Mouse (Mus musculus): ENCODE data around the gene Myg1.
A peak's percentile ranks its signal among the peaks of the same experiment; 100 is the strongest.
"Not testable (repeated sequence)": the region's sequence is repeated elsewhere in the genome, so short reads cannot be mapped to it uniquely, and the experiment has no call there.

Gene Myg1

DNA sequence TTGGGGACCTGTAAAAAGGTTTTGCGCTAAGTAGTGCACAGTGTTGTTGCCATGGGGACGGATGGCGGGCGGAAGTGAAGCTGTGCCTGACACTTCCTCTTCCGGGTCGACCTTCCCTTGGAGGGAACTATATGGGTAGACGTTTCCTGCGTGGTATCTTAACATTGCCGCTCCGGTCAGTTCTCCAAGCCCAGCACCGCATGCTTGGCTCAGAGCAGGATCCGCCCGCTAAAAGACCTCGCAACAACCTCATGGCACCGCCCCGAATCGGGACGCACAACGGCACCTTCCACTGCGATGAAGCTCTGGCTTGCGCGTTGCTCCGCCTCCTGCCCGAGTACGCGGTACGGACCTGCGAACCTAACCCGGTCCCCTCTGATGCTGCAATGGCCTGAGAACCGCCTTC, at the start of gene Myg1:
TSS of gene Myg1 (plus strand) at position 100 of the 406 bp plus-strand sequence.
- DNase-seq (ENCODE audit: low spot score) = peak; percentile 43

DNA sequence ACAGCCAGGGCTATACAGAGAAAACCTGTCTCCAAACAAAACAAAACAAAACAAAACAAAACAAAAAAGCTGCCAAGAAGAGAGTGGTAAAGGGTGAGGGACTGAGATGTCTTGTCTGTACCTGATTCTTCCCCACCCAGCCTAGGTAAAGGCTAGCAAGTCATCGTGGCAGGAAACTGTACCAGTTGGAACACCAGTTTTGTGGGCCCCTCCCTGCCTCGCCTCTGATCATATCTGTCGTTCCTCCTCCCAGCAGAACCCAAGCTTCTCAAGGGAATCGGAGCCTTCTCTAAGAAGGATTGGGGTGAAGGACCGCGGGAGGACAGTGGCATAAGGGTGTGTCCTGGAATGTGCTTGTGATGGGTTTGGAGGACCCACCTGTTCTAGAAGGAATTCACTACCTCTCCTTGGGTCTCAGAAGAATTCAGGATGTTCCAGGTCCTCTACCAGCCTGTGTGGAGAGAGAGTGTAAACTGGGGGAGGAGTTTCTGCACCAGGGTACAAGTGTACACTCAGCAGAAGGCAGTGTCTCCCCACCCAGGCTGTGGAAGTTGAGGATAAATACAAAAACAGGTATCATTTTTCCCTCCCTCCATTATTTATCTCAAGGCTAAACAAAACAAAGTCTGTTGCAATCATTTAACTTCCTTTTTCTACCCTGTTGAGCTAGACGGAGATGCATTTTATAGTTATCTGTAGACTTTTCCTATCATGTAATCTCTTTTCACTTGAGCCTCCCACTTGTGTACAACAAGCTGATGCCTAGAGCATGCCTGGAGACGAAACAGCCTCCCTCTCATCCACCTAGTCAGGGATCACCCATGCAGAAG, 48.8 kb upstream of the Myg1 start:
- DNase-seq (ENCODE audit: low spot score) = no peak

DNA sequence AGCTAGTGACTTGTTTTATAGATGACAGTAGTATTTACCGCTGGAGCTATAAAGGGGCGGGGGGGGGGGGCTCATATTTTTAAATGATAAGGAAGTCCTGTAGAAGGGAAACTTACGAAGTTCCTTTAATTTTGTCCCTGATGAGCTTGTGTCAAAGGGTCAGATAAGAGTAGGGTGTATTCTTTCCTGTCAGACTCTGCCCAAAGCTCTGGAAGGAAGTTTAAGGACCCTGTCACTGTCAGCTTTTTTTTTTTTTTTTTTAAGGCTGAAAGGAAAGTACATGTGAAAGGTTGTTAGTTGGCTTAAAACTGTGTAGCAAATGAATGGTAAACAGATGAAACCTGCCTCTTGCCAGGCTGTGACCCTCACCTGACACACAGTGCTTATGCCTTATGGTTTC, 47.9 kb upstream of the Myg1 start:
- no peak for DNase-seq (ENCODE audit: low spot score)

DNA sequence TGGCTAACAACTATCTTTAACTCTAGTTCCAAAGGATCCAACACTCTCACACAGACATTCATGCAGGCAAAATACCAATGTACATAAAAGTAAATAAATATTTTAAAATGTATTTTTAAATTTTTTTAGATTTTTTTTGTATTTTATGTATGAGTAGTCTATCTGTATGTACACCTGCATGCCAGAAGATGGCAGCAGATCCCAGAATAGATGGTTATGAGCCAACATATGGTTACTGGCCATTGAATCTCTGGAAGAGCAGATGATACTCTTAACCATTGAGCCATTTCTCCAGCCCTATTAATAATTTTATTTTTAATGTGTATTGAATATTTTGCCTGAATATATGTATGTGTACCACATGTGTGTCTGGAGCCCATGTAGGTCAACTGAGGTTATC, 44.1 kb upstream of the Myg1 start:
- no peak for DNase-seq (ENCODE audit: low spot score)

DNA sequence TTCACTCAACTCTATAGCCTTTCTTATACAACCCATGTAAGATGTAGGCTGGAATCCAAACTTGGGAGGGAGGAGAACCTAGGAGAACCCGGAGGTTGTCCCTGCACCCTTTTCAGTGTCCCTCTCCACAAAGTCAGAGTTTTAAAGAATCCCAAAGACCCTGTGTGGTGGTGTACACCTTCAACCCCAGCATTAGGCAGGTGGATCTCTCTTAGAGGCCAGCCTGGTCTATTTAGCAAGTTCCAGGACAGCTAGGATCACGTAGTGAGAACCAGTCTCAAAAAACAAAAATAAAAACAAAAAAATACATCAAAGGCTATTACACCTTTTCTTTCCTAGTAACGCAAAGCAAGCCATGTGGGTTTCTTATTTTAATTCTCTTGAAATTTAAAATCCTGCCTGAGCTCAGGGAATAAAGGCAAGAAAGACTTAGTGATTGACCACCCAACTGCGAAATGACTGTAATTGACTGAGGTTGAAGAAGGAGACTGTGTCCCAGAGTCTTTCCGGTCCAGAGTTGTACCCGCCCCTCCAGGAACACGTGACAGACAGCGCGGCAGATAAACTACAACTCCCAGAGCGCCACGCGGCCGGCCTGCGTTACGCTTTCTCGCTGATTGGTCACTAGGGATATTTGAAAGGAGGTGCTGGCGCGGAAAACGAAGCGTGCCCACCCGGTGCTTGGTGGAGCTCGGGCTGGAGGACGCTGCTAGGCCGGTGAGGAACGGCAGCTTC, 35.7 kb upstream of the Myg1 start, which contains the start of gene Espl1:
TSS of gene Espl1 (plus strand) at position 634 of the 735 bp plus-strand sequence.
- peak; percentile 80 for DNase-seq (ENCODE audit: low spot score)

DNA sequence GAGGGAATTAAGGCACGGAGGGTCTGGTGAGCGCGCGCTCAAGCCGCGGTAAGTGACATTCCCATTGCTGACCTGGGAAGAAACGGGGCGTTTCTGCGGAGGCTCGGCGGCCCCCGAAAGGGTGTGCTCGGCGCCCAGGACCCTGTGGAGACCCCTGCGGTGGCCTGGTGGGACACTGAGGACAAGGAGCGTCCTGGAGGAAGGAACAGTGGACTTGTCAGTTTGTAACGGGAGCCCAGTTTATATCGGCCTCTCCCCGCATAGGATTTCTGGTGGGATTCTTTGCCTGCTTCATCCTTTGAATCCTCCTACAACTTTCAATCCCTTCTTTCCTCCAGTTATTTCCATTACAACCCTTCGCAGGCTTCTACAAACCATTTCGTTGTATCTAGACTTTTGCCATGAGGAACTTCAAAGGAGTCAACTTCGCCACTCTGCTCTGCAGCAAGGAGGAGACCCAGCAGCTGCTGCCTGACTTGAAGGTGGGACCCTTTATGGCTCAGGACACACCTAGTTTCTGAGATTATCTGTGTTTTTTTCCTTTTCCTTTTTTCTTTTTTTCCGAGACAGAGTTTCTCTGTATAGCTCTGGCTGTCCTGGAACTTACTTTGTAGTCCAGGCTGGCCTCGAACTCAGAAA, 35.0 kb upstream of the Myg1 start:
- no peak for DNase-seq (ENCODE audit: low spot score)

DNA sequence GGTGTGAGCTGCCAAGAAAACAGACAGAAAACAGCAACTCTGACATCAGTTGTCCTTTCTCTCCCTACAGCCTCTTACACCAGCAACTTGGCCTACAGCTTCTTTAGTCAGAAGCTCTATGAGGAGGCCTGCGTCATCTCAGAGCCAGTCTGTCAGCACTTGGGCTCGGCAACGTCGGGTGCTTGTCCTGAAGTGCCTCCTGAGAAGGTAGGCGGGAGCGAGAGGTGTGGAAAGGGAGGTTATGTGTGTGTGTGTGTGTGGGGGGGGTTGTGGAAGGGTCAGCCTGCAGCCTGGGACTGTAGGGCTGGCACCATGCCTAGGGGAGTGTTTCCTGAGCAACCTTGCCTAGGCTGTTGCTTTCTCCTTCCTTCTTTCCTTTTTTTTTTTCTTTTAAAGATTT, 29.0 kb upstream of the Myg1 start:
- no peak for DNase-seq (ENCODE audit: low spot score)

DNA sequence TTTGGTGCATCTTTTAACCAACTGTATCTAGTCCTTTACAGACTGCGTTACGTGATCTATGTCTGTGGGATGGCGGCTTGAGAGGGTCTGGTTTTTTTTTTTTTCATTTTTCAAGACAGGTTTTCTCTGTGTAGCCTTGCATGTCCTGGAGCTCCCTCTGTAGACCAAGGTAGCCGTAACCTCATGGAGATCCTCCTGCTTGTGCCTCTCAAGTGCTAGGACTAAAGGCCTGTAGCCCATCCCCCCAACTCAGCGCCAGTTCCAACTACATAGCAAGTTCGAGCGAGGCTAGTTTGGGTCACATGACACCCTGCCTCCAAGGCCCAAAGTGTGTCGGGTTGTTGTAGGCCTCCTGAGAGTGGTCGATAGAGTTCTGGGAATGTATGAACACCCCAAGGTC, 22.8 kb upstream of the Myg1 start:
- DNase-seq (ENCODE audit: low spot score) = no peak

DNA sequence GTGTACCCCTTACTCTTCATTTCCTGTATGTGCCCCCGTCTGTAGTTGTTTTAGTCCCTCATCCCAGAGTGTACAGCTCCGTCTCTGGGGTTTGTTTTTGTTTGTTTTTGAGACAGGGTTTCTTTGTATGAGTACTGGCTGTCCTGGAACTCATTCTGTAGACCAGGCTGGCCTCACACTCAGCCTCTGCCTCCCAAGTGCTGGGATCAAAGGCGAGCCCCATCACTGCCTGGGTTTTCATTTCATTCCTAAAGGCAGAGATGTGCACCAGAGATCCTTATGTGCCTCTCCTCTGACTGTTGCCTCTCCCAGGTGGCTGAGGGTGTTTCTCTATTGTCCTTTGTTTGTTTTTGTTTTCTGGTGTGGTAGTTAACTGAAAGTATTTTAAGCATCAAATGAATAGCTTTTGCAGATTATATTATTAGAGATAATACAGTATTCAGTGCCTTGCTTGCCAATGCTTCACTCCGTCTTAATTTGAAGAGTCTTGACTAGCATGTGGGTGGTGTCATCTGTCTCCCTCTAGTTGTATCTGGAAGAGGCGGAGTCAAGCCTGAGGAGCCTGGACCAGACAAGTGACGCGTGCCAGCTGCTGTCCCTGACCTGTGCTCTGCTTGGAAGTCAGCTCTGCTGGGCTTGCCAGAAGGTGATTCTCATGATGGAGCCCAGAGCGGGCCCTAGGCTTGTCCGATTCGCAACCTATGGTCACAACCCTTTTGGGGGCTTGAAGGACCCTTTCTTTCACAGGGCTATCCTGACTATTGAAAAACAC, 21.2 kb upstream of the Myg1 start:
- no peak for DNase-seq (ENCODE audit: low spot score)

DNA sequence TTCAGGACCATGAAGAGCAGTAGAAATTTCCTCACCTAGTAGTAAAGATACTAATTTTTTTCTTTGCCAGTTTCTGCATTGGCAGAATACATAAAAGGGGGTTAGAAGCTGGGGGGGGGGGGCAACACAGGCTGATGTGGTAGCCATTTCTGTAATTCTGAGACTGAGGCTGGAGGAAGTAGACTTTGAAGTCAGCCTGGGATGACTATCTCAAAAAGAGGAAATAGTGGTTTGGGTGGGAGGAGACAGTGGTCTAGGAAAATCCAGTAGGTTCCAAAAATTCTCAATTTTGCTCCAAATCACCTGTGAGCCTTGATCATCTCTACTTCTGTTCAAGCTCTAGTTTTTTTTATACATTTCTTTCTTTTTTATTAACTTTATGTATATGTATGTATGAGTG, 20.0 kb upstream of the Myg1 start:
- DNase-seq (ENCODE audit: low spot score) = no peak

DNA sequence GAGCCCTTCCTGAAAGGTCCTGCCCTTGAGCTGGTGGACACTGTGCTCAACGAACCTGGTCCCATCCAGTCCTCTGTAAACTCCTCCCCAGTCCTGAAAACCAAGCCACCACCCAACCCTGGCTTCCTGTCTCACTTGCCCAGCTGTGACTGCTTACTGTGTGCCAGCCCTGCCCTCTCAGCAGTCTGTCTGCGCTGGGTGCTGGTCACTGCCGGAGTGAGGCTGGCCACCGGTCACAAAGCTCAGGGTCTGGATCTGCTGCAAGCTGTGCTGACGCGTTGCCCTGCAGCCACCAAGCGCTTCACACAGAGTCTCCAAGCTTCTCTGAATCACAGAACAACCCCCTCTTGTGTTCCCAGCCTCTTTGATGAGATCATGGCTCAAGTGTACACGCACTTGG, 16.2 kb upstream of the Myg1 start:
- DNase-seq (ENCODE audit: low spot score) = no peak

DNA sequence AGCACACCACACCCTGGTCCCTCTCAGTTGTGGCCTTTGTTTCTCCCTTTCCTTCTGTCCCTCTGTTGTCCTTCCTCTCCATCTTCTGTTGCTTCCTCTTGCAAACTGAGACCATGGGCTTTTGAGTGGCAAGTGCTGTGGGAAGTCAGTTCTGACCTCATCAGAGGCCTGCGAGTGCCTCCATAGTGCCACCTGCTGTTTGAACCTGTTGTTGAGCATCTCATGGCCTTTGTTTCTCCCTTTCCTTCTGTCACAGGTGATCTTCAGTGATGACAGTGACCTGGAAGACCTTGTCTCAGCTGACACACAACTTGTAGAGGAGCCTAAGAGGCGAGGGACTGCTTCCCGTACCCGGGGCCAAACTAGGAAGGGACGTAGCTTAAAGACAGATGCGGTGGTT, 15.2 kb upstream of the Myg1 start:
- no peak for DNase-seq (ENCODE audit: low spot score)

DNA sequence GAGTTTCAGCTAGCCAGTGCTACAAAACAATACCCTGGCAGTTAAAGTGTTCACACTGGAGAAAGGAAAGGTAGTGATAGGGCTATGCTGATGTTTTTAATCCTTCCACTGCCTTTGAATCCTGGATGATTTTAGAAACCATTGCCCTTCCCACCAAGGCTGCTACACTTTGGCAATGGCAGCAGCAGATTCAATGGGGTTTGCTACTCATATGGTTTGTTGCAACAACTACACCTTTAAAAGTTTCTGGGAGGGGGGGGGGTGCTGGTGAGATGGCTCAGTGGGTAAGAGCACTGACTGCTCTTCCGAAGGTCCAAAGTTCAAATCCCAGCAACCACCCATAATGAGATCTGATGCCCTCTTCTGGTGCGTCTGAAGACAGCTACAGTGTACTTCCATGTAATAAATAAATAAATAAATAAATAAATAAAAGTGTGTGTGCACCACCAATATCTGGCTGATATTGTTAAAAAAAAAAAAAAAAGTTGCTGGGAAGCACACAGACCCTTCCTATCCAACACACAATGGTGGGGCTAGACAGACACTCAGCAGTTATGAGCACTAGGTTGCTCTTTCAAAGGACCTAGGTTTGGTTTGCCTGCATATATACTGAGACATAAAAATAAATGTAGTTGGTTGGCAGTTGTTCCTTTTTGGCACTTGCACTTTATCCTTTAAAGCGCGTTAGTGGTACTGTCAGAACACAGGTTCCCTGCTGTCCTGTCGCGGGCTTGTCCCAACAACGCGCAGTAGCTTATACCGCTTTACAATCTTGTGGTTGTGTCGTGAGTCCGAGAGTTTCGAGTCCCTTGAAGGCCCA, 6.6 kb upstream of the Myg1 start:
- DNase-seq (ENCODE audit: low spot score) = no peak

DNA sequence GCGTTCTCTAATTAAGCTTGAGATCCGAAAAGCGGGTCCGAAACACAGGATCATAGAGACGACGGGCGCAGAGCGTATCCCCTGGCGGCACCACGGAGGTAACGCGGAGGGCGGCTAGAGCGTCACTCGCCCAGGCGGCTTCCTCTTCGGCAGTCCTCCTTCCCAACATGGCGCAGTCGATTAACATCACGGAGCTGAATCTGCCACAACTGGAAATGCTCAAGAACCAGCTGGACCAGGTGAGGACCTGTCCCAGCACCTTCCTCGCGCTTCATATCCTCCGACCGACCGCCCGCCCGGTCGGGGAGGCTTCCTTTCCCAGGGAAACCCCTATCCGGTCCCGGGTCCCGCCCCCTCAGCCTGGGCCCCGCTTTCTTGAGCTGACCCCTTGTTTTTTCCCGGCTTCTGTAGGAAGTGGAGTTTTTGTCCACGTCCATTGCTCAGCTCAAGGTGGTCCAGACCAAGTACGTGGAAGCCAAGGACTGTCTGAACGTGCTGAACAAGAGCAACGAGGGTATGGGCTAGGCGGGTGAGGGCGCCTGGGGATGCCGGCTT, 5.4 kb upstream of the Myg1 start, which contains the start of gene Pfdn5:
TSS of gene Pfdn5 (plus strand) at position 95 of the 555 bp plus-strand sequence.
- DNase-seq (ENCODE audit: low spot score) = peak; percentile 44

DNA sequence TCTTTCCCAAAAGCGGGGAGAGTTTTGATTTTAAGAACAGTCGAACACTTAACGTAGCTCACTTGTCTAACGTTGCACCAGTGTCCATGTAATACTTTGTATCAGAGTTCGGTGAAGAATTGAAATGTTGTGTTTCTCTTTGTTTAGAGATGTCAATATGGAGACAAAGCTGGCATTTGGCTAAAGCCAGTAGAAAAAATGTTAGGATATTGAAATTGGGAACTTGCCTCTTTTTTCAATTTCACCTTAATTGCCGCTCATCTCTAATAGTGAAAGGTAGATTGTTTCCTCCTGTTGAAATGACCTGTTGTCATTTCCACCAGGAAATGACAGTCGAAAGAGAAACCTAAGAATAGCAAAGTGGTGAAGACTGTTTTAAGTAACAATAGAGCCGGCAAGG, 4.6 kb upstream of the Myg1 start:
- no peak for DNase-seq (ENCODE audit: low spot score)

DNA sequence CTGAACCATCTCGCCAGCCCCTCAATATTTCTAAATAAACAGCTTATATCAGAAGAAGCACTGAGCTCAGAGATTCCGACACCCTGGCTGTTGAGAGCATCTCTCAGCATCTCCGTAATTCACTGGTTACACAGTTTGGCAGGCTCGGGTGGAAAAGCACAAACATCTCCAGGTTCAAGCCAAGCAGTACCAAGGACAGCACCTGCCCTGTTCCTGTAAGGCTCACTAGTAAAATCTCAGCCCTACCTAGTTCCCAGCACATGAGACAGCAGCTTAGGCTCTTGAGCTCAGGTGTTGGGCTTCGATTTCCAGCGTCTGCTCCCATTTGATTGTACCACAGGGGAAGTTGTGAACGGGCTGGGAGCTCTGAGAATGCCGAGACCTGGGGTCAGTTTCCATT, 3.7 kb downstream of the Myg1 start:
- no peak for DNase-seq (ENCODE audit: low spot score)

DNA sequence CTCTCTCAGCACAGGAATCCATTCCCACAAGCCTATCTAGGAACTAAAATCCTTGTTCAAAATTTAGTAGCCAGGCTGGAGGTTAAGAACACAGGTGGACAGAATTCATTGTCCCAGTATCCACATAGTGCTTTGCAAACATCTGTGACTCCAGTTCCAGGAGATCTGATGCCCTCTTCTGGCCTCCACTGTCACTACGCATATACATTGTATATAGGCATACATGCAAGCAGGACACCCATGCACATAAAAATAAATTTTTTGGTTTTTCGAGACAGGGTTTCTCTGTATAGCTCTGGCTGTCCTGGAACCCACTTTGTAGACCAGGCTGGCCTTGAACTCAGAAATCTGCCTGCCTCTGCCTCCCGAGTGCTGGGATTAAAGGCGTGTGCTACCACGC, 4.4 kb downstream of the Myg1 start:
- not testable (repeated sequence) for DNase-seq (ENCODE audit: low spot score)

DNA sequence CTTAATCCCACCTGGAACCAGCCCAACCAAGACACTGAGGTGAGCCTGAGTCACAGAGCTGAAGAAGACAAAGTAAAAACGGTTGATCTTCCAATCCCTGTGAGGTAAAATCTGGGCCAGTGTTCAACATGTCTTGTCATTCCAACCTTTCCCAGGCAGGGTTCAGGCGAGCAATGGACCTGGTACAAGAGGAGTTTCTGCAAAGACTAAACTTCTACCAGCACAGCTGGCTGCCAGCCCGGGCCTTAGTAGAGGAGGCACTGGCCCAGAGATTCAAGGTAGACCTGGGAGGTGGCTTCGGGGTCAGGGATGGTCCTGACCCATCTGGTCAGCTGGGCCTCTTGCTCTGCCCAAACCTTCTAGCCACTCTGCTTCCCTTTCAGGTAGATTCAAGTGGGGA, 5.4 kb downstream of the Myg1 start:
- no peak for DNase-seq (ENCODE audit: low spot score)

DNA sequence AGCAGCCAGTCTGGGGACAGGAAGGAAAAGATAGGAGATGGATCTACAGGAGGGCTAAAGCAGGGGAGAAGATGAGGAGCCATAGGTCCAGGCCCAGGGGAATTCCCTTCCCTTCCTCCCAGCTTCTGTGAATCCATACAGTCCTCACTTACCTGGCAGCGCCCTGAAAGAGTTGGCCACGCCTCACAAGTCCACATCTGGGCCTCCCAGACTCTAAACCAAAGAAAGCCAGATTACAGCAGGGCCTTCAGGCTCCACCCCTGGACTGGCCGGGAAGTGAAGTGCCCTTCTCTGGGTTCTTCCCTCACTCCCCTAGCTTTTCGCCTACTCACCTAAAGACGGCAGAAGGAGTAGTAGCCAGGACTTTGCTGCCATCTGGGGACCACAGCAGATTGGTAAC, 8.1 kb downstream of the Myg1 start:
- DNase-seq (ENCODE audit: low spot score) = no peak

DNA sequence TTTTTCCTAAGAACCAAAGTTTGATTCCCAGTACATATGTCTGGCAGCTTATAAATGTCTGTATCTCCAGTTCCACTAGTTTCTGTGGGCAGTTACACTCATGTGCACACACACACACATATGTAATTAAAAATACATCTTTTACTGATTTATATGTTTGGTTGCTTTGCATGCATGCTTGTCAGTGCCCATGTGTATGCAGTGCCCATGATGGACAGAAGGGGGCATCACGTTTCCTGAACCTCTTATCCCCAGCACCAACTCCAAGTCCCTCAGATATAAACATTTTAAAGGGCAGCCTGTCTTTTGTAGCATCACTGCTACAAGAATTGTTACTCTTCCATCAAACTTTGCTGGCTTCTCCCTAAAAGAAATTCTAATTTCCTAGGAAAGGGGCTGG, 10.1 kb downstream of the Myg1 start:
- DNase-seq (ENCODE audit: low spot score) = no peak

DNA sequence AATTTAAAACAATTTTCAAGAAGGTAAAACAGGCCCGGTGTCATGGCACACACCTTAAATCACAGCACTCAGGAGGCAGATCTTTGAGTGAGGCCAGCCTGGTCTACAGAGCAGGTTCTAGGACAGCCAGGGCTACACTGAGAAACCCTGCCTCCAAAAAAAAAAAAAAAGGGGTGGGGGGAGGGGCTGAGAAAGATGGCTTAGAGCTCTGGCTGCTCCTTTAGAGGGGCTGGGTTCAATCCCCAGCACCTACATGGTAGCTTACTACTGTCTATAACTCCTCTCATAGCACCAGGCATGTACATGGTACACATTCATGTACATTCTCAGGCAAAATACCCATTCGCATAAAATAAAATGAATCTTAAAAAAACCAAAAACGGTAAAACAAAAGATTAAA, 13.0 kb downstream of the Myg1 start:
- DNase-seq (ENCODE audit: low spot score) = no peak
